Mouse (Mus musculus) mouse embryonic stem cell (cell line): ENCODE results near the gene Ntf3.

Experiments
- in situ Hi-C, 2 experiments: fragments of 300-500 bp; cut with MboI; formaldehyde crosslinking; loops; 1 replicate in 1 of 2; 3 replicates in 1 of 2; pipeline ENCODE4 v1.14.3; 2019 to 2020; ENCODE audit warnings: low sequenced_read_pairs in 2 of 2, low pct_unique_long_range_greater_than_20kb in 1 of 2, mixed read lengths in 1 of 2; ENCODE audit not compliant: unreplicated experiment in 1 of 2

The Ntf3 gene

GRCm38 (mm10) chr6:126110892-126111835 lies 55.5 kb downstream of the Ntf3 start:
- in situ Hi-C loops, result no loop called here

DNA sequence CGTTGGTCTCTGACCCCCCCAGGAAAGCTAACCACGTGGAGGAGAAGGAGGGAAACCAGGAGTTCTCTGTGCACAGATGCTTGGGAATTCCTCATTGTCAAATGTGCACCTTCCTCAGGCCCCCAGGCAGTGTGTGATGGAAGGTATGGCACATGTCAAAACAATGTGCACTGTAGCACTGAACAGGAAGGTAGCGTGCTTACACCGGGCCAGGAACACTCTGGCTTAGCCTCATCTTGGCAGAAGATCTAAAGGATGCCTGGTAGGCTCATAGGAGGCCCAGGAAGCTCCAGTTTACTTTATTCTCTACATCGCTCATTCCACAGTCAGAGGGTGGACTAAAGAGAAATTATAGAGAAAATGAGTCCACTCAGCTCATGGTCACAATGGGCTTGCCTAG lies 57.5 kb downstream of the Ntf3 start:
- in situ Hi-C loops, result no loop called here

DNA sequence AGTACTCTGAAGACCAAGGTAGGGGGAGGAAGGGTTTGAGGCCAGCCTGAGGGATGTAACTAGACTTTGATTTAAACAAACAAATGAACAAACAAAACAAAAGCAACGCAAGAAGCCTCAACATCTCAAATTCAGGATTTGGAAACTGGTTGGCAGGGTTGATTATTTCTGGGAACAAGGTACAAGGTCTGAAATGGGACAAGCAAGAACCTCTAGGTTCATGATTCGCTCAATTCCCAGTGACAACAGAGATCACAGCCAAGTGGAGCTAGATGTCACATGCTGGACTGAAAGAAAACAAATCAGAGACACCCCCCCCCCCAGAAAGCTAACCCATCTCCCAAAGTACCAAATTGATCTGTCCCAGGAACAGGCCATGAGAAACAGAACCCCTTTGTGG lies 57.9 kb downstream of the Ntf3 start:
- in situ Hi-C loops, result no loop called here

GRCm38 (mm10) chr6:126107398-126107797 lies 59.3 kb downstream of the Ntf3 start:
- in situ Hi-C loops, result no loop called here

DNA sequence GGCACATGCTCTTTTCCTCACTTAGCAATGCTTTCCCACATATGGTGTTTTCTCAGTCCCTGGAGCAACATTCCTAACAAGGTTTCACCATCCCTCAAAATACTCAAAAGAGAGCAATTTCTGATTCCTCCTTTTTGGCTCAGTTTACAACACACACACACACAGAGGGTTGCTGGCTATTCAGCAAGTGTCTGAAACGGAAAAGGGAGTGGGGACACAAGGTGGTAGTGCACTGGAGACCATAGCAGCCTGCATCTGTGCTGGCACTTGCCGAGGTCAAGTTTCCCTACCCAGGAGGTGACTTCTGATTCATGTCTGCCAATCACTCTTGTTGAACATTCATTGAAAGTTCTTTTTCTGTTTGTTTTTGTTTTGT lies 59.9 kb downstream of the Ntf3 start:
- in situ Hi-C loops, result no loop called here

- in situ Hi-C loops, result no loop called here
These were observed 60.5 kb downstream of the Ntf3 start for GRCm38 (mm10) chr6:126106051-126106797.

GRCm38 (mm10) chr6:126105083-126105740 lies 61.5 kb downstream of the Ntf3 start:
- in situ Hi-C loops, result no loop called here

DNA sequence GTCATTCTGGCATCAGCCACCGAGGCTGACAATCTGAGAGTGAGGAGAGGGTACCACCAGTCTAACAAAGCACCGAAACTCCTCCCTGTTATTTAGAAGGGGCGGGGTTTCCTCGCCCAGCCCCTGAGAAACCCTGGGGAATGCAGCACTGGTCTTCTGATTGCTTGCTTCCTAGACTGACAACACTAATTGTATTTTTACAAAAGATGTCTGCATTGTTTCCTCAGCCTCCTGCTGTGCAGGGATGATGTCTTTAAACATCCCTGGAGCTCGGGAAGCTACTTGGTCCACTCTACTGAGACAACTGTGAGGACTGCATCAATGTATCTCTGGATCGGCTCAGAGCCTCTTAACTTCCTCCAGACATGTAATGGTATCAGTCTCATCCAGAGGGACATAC lies 64.1 kb downstream of the Ntf3 start:
- in situ Hi-C loops, result no loop called here

GRCm38 (mm10) chr6:126102007-126102406 lies 64.7 kb downstream of the Ntf3 start:
- in situ Hi-C loops, result no loop called here

GRCm38 (mm10) chr6:126100579-126100978 lies 66.1 kb downstream of the Ntf3 start:
- in situ Hi-C loops, result no loop called here

- in situ Hi-C loops, result no loop called here
These were observed 69.2 kb downstream of the Ntf3 start for GRCm38 (mm10) chr6:126097471-126097870.

GRCm38 (mm10) chr6:126096085-126096484 lies 70.6 kb downstream of the Ntf3 start:
- in situ Hi-C loops, result no loop called here

- in situ Hi-C loops, result no loop called here
These were observed 71.7 kb downstream of the Ntf3 start for GRCm38 (mm10) chr6:126095041-126095440.

DNA sequence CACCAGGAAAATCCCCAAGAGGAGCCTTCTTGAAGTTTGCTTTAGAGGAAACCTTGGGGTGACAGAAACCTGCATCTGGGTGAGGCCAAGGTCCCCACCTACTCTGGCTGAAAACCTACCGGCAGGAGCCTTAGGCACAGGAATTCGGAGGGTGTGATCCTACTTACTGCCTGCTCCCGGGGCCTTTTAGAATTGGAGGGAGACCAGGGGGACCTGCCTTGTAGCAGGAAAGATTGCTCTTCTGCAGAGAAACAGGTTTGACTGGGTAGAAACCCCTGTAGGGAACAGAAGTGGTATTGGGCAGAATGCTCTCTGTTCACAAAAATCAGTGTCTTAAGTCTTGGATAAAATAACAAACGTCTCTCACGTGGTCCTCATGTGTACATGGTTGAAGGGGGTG lies 74.7 kb downstream of the Ntf3 start:
- in situ Hi-C loops, result no loop called here

DNA sequence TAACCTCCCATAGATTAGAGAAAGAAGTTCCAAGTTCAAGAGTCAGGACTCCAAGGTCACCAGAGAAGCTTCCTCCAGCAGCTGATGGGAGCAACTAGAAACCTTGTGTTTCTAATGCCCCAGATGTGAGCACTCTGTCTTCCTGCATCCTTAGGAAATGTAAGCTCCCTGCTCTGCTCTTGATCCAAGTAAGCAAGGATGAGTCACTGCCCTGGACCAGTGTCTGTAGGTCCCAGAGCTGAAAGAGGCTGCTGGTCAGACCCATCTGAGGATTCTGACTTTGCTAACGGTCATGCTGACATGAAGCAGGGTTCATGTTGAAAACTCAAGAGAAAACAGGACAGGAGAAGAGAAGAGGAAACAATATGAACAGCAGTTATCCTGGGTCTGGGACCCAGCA lies 76.6 kb downstream of the Ntf3 start:
- in situ Hi-C loops, result no loop called here

- in situ Hi-C loops, result no loop called here
These were observed 78.0 kb downstream of the Ntf3 start for GRCm38 (mm10) chr6:126088489-126089265.

DNA sequence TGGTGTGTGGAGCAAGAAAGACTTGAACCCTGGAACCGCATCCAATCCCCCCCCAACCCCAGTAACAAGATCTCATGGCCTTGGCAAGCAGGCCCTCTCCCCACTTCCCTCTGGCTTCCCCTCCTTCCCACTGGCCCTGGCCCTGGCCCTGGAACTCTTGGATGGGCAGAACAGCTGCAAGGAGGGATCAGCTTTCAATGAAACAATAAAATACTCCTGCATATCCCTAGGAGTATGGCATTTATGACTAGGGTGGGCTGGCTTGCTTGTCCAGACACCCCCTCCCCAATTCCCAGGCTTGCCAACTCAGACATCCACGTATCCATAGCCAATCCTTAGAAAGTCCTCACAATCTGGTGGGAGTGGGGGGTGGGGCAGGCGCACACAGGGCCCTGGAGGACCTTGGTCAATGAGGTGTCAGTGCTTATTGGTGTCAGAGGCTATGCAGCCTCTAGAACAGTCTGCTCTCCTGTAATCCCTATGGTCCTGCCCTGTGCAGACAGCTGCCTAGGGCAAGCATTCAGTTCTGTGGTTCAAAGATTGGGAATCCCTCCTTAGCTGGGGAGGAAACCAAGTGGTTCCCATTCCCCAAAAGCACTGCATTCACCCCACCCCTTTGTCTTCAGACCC lies 80.3 kb downstream of the Ntf3 start:
- in situ Hi-C loops, result no loop called here

DNA sequence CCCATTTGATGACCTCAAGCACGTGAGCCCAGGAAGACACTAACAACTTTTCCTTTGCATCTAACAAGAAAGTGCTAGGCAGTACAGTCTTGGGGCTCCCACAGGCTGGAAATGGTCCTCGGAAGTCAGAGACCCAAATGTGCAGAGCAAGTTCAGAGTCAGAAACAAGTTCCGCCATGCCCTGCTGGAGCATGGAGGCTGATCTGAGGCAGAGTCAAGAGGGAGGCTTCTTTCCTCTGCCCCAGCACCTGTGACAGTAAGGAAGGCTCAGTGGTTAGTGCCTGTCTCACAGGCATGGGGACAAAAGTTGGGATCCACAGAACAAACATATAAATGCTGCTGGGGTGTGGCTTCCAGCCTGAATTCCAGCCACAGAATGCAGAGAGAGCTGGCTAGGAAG lies 86.2 kb downstream of the Ntf3 start:
- in situ Hi-C loops, result no loop called here
